Mouse (Mus musculus) embryo, embryonic 10 days (tissue): ENCODE data around the gene Myo15.
A peak's percentile ranks its signal among the peaks of the same experiment; 100 is the strongest.
"Not testable (repeated sequence)": the region's sequence is repeated elsewhere in the genome, so short reads cannot be mapped to it uniquely, and the experiment has no call there.

Source experiments
- DNase-seq: peaks from one replicate; pipeline ENCODE4 v3.0.0-alpha.2; 2015; ENCODE audit warnings: low spot score

The Myo15 gene

GRCm38 (mm10) chr11:60548112-60548511 is 79.0 kb downstream of the Myo15 start:
- no peak for DNase-seq

DNA sequence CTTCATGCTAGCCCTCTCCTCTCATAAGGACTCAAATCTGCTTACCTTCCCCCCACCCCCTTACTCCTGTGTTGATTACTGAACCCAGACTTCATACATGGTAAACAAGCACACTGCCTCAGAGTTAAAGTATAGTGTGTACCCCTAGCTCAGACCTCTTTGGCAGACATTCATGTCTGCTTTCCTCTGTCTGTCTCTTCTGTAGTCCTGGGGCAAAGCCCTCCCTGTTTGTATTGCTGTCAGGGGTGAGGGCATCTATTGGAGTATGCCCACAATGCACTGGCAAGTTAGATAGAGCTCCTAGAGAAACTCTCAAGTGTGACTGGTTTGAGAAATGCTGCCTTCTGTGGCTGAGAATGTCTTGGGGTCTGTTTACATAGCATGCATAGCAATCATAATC is 84.0 kb downstream of the Myo15 start:
- DNase-seq: no peak

- no peak for DNase-seq
These were observed 88.5 kb downstream of the Myo15 start for GRCm38 (mm10) chr11:60557675-60558074.

- peak; percentile 79 for DNase-seq
These were observed 90.2 kb downstream of the Myo15 start for GRCm38 (mm10) chr11:60559342-60559741.

- DNase-seq: not testable (repeated sequence)
These were observed 104.9 kb downstream of the Myo15 start for GRCm38 (mm10) chr11:60574006-60574405.
